Mouse (Mus musculus) liver, embryonic 15.5 days (tissue): ENCODE data around the gene Slain2. TPM values are rescaled to one million over a fixed set of nuclear protein-coding genes. Genes with fewer than 3 reads are reported as not detected.

Experiments
- ATAC-seq: fragments of 200-750 bp; cut with Nextera tagmentation; 2 replicates; pipeline ENCODE4 v1.8.0; 2017; ENCODE audit warnings: moderate number of reproducible peaks, mild to moderate bottlenecking, moderate library complexity; ENCODE audit not compliant: insufficient read depth
- H3K27ac ChIP-seq: fragments of 300-500 bp; sonication (generic); replicated peaks from 2 replicates; pipeline ENCODE4 v1.5.1; 2015; ENCODE audit warnings: mild to moderate bottlenecking, inconsistent platforms
- H3K27me3 ChIP-seq: fragments of 300-500 bp; sonication (generic); 2 replicates; pipeline ENCODE4 v1.6.1; 2015; ENCODE audit warnings: mild to moderate bottlenecking, inconsistent platforms
- H3K36me3 ChIP-seq: fragments of 300-500 bp; sonication (generic); replicated peaks from 2 replicates; pipeline ENCODE4 v1.6.1; 2015; ENCODE audit warnings: moderate library complexity, mild to moderate bottlenecking, inconsistent platforms
- H3K4me1 ChIP-seq: fragments of 300-500 bp; sonication (generic); replicated peaks from 2 replicates; pipeline ENCODE4 v1.6.1; 2015; ENCODE audit warnings: inconsistent platforms
- H3K4me2 ChIP-seq: fragments of 300-500 bp; sonication (generic); 2 replicates; pipeline ENCODE4 v1.6.1; 2015; ENCODE audit warnings: moderate library complexity, mild to moderate bottlenecking, inconsistent platforms
- H3K4me3 ChIP-seq: fragments of 300-500 bp; sonication (generic); replicated peaks from 2 replicates; pipeline ENCODE4 v1.5.1; 2015; ENCODE audit warnings: mild to moderate bottlenecking, inconsistent platforms
- H3K9ac ChIP-seq: fragments of 300-500 bp; sonication (generic); 2 replicates; pipeline ENCODE4 v1.6.1; 2015; ENCODE audit warnings: moderate library complexity, mild to moderate bottlenecking, inconsistent platforms
- H3K9me3 ChIP-seq: fragments of 300-500 bp; sonication (generic); replicated peaks from 2 replicates; pipeline ENCODE4 v1.6.1; 2016; ENCODE audit warnings: inconsistent platforms
- WGBS: fragments of 180-500 bp; shearing (Covaris S2); methylation state at CpG from one replicate; pipeline ENCODE4 v1.1.7; 2015; ENCODE audit warnings: mixed read lengths; ENCODE audit not compliant: insufficient replicate concordance; 5-methylcytosine and 5-hydroxymethylcytosine counted together
- polyA plus RNA-seq: library from polyadenylated mRNA; unstranded; fragments of >200 nt; fragmentation: Nextera tagmentation; extraction: Ambion mirVana; gene quantifications from 2 replicates; pipeline ENCODE4 v1.2.1, GENCODE M21; 2015

Gene Slain2
- polyA plus RNA-seq, 1 experiment from 2014 or later, result 4.1 TPM

DNA sequence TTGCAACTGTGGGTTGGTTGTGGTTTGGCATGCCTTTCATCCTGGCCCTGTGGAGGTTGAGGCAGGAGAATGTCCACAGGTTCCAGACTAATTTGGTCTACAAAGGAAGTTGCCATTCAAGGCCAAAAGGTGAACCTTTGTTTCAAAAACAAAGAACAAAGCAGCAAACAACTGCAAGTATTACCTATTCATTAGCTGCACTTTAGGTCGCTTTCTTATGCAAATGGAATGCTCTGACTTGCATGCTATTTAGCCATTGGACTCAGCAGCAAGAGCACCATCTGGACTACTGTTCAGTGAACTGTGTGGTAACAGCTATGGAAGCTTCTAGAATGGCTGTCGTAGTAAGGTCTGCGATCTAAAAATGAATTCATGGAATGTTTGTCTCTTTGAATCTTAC is 11.8 kb upstream of the Slain2 start:
- Histone ChIP-seq H3K9ac (no peak overlapping the region), H3K27ac (no peak overlapping the region), H3K27me3 (no peaks in the 10 kb centered on the region), H3K4me3 (no peak overlapping the region), H3K4me1 (peaks cover 13% of the 10 kb centered on the region), H3K4me2 (no peak overlapping the region), H3K36me3 (no peaks in the 10 kb centered on the region), H3K9me3 (no peaks in the 10 kb centered on the region)
- 72% methylated on average over 3 of the region's 3 CpGs for WGBS
- no peak for ATAC-seq

GRCm38 (mm10) chr5:72902876-72903516 is 11.1 kb upstream of the Slain2 start:
- H3K4me2 ChIP-seq, result no peak overlapping the region
- H3K27ac ChIP-seq, result no peak overlapping the region
- no peak for ATAC-seq
- no peaks in the 10 kb centered on the region for H3K36me3 ChIP-seq
- no peak overlapping the region for H3K9ac ChIP-seq
- no peaks in the 10 kb centered on the region for H3K9me3 ChIP-seq
- no peaks in the 10 kb centered on the region for H3K27me3 ChIP-seq
- H3K4me3 ChIP-seq, result no peak overlapping the region
- H3K4me1 ChIP-seq, result peaks cover 9% of the 10 kb centered on the region
- 78% methylated on average over 3 of the region's 3 CpGs for WGBS

GRCm38 (mm10) chr5:72904903-72905790 is 9.0 kb upstream of the Slain2 start:
- H3K36me3 ChIP-seq, result no peaks in the 10 kb centered on the region
- H3K4me2 ChIP-seq, result no peak overlapping the region
- peaks cover 10% of the 10 kb centered on the region; the same call in 1 of the 2 replicates for H3K4me1 ChIP-seq
- no peaks in the 10 kb centered on the region for H3K27me3 ChIP-seq
- no peak overlapping the region for H3K4me3 ChIP-seq
- peak; percentile 58; the same call in 1 of the 2 replicates for ATAC-seq
- 0 out of 2 replicates have a peak overlapping the region, but pooled peaks have one; percentile 6 for H3K27ac ChIP-seq
- 61% methylated on average over 18 of the region's 18 CpGs for WGBS
- H3K9ac ChIP-seq, result no peak overlapping the region
- H3K9me3 ChIP-seq, result no peaks in the 10 kb centered on the region

- Histone ChIP-seq H3K27ac (no peak overlapping the region), H3K4me3 (no peak overlapping the region), H3K27me3 (no peaks in the 10 kb centered on the region), H3K4me1 (peaks cover 15% of the 10 kb centered on the region), H3K9ac (no peak overlapping the region), H3K4me2 (no peak overlapping the region), H3K36me3 (no peaks in the 10 kb centered on the region), H3K9me3 (no peaks in the 10 kb centered on the region)
- ATAC-seq, result no peak
- 58% methylated on average over 6 of the region's 6 CpGs for WGBS
These were observed 6.7 kb upstream of the Slain2 start for GRCm38 (mm10) chr5:72907402-72907801.

GRCm38 (mm10) chr5:72908324-72908936 is 5.7 kb upstream of the Slain2 start:
- Histone ChIP-seq H3K4me1 (peaks cover 26% of the 10 kb centered on the region), H3K36me3 (no peaks in the 10 kb centered on the region), H3K4me2 (no peak overlapping the region), H3K27me3 (no peaks in the 10 kb centered on the region), H3K9me3 (no peaks in the 10 kb centered on the region), H3K27ac (no peak overlapping the region), H3K9ac (no peak overlapping the region), H3K4me3 (no peak overlapping the region)
- WGBS, result 37% methylated on average over 8 of the region's 8 CpGs
- ATAC-seq, result no peak

DNA sequence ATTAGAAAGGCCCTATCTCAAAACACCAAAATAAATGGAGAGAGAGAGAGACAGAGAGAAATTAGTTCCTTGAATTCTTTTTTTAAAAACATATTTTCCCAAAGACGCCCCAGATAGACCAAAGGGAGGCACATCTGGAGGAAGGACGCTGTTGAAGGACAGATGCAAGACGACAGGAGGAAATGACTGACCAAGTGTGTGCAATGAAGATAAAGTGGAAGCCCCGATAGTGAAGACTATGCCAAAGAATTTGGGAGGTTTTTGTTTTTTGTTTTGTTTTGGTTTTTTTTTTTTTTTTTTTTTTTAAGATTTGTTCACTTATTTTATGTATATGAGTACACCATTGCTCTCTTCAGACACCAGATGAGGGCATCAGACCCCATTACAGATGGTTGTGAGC is 4.7 kb upstream of the Slain2 start:
- Histone ChIP-seq H3K27ac (no peak overlapping the region), H3K36me3 (no peaks in the 10 kb centered on the region), H3K4me3 (no peak overlapping the region), H3K4me2 (no peak overlapping the region), H3K9ac (no peak overlapping the region), H3K27me3 (no peaks in the 10 kb centered on the region), H3K9me3 (no peaks in the 10 kb centered on the region), H3K4me1 (peaks cover 32% of the 10 kb centered on the region)
- ATAC-seq, result no peak
- 9% methylated on average over 4 of the region's 4 CpGs for WGBS

GRCm38 (mm10) chr5:72910373-72910772 is 3.7 kb upstream of the Slain2 start:
- Histone ChIP-seq H3K9ac (no peak overlapping the region), H3K27ac (no peak overlapping the region), H3K9me3 (no peaks in the 10 kb centered on the region), H3K4me2 (no peak overlapping the region), H3K36me3 (no peaks in the 10 kb centered on the region), H3K4me3 (no peak overlapping the region), H3K4me1 (peaks cover 43% of the 10 kb centered on the region), H3K27me3 (peaks cover 9% of the 10 kb centered on the region)
- no peak for ATAC-seq
- 81% methylated on average over 1 of the region's 1 CpGs for WGBS

DNA sequence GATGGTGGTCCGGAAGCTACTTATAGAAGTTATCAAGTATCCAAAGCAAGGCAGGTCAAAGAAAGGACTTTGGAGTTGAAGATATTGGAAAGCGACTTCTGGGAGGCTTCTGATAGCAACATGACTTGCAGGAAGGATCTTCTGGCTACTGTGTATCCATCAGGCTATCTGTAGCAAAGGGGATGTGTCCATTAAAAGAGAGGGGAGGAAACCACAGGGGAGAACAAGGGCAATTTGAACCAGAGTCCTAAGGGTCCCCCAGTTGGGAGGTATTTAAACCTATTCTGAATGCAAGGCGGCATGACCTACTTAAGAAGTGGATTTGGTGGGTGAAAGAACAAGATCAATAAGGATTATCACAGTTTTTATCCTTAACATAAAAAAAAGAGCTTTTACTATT is 2.8 kb upstream of the Slain2 start:
- H3K9ac ChIP-seq, result no peak overlapping the region
- H3K4me3 ChIP-seq, result no peak overlapping the region
- ATAC-seq, result no peak
- no peak overlapping the region for H3K4me2 ChIP-seq
- H3K36me3 ChIP-seq, result no peaks in the 10 kb centered on the region
- H3K27ac ChIP-seq, result no peak overlapping the region
- peaks cover 18% of the 10 kb centered on the region for H3K27me3 ChIP-seq
- H3K9me3 ChIP-seq, result no peaks in the 10 kb centered on the region
- WGBS, result 37% methylated on average over 3 of the region's 3 CpGs
- peaks cover 52% of the 10 kb centered on the region for H3K4me1 ChIP-seq

GRCm38 (mm10) chr5:72914633-72915561 is 793 bp downstream of the Slain2 start:
- H3K9me3 ChIP-seq, result no peaks in the 10 kb centered on the region
- H3K4me3 ChIP-seq, result peak overlapping the region; percentile 88
- peak overlapping the region; percentile 94 for H3K4me2 ChIP-seq
- peak; percentile 32 for ATAC-seq
- H3K27ac ChIP-seq, result peak overlapping the region; percentile 84
- no peaks in the 10 kb centered on the region for H3K36me3 ChIP-seq
- H3K4me1 ChIP-seq, result peaks cover 56% of the 10 kb centered on the region
- WGBS, result under 1% methylated on average over 66 of the region's 66 CpGs
- H3K27me3 ChIP-seq, result peaks cover 24% of the 10 kb centered on the region
- H3K9ac ChIP-seq, result peak overlapping the region; percentile 94

DNA sequence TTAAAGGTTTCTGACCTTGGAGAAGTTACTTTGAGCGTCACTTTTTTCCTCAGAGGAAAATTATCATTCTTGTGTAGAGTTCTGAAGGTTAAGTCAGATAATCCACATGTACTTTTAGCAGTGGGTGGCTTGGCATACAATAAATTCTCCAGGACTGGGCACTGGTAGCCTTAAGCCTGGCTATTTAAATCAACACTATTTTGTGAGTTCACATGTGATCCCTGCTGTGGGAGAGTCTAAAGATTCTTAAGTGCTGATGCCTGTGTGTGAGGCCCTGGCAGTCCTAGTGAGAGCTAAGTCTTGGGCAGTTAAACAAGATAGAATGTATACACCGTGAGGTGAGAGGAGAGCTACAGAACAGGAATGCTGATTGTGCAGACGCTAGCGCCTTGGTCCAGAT is 1.9 kb downstream of the Slain2 start:
- peak overlapping the region; percentile 94 for H3K4me2 ChIP-seq
- H3K9ac ChIP-seq, result no peak overlapping the region
- WGBS, result 54% methylated on average over 4 of the region's 4 CpGs
- no peak overlapping the region for H3K27ac ChIP-seq
- no peak for ATAC-seq
- H3K4me3 ChIP-seq, result peak overlapping the region; percentile 88; the same call in 1 of the 2 replicates
- H3K4me1 ChIP-seq, result peaks cover 54% of the 10 kb centered on the region
- no peaks in the 10 kb centered on the region for H3K36me3 ChIP-seq
- peaks cover 24% of the 10 kb centered on the region for H3K27me3 ChIP-seq
- H3K9me3 ChIP-seq, result no peaks in the 10 kb centered on the region
